Mouse (Mus musculus): ENCODE results near the gene Rab15.

- no peak for TF ChIP-seq POLR2A (IDR thresholded peaks at IDR 0.05; ENCODE audit: borderline replicate concordance, insufficient read depth, low read length)
- no peak for TF ChIP-seq CTCF (IDR thresholded peaks at IDR 0.05; ENCODE audit: borderline replicate concordance, insufficient read depth, low read depth, low read length)
These were observed 8.6 kb downstream of the Rab15 start for GRCm38 (mm10) chr12:76814120-76814519.
